In genomic region chr8:69902163-69903062, GRCm38 (mm10) we compare ENCODE assay signal across 8 mouse cellular contexts. TPM values are rescaled to one million over a fixed set of nuclear protein-coding genes. Genes with fewer than 3 reads are reported as not detected.
DNase-seq lines count a peak whose midpoint lies in the region; ATAC-seq and TF ChIP-seq lines count a peak whose summit lies in the region.

Tssk6 (plus strand) TSS chr8:69902184.
Ndufa13 (minus strand) TSS chr8:69902558.
Yjefn3 (minus strand) TSS chr8:69902712.

- no peaks in the 10 kb centered on the region for H3K36me3 ChIP-seq in spleen, adult 2 months (ENCODE audit: control insufficient read depth, insufficient read depth, low read length)
- H3K36me3 ChIP-seq in intestine, postnatal 0 days (ENCODE audit: control insufficient read depth, insufficient read depth), result peaks cover 7% of the 10 kb centered on the region; the same call in 1 of the 2 replicates
- H3K36me3 ChIP-seq in liver, adult 2 months (ENCODE audit: control insufficient read depth, insufficient read depth, low read length), result no peaks in the 10 kb centered on the region

- peak within 1 kb of the TSS; percentile 79 for H3K4me3 ChIP-seq in spleen, adult 2 months (ENCODE audit: extremely low read depth, insufficient read depth, insufficient read length)
- peak within 1 kb of the TSS; percentile 89 for H3K4me3 ChIP-seq in cerebellum, adult 2 months (replicated peaks; ENCODE audit: insufficient read depth, low read depth, low read length)
- H3K4me3 ChIP-seq in intestine, postnatal 0 days (ENCODE audit: low read depth, low read length), result peak within 1 kb of the TSS; percentile 75
- peak within 1 kb of the TSS; percentile 93 for H3K4me3 ChIP-seq in liver, adult 2 months (ENCODE audit: insufficient read depth, low read depth, low read length)

- TF ChIP-seq CTCF in spleen, adult 2 months (IDR thresholded peaks at IDR 0.05; ENCODE audit: extremely low read depth, insufficient read depth, insufficient read length, insufficient replicate concordance), result no peak
- TF ChIP-seq CTCF in cerebellum, adult 2 months (IDR thresholded peaks at IDR 0.05; ENCODE audit: borderline replicate concordance, insufficient read depth, low read depth, low read length), result no peak
- peak; percentile 39; the same call in 1 of the 2 replicates for TF ChIP-seq CTCF in intestine, postnatal 0 days (IDR thresholded peaks at IDR 0.05; ENCODE audit: low read depth)
- 0 out of 2 replicates have a peak, but pooled peaks have one; percentile 1 for TF ChIP-seq CTCF in liver, adult 2 months (IDR thresholded peaks at IDR 0.05; ENCODE audit: low read depth, low read length)

- H3K9ac ChIP-seq in intestine, postnatal 0 days (ENCODE audit: low read depth, low read length), result peak within 1 kb of the TSS; percentile 67
- H3K9ac ChIP-seq in liver, adult 2 months (ENCODE audit: low read depth, low read length), result peak within 1 kb of the TSS; percentile 86

- H3K4me2 ChIP-seq in intestine, postnatal 0 days (replicated peaks; ENCODE audit: low read depth), result peak within 1 kb of the TSS; percentile 82

- no peaks in the 10 kb centered on the region for H3K27me3 ChIP-seq in spleen, adult 2 months (ENCODE audit: control insufficient read depth, insufficient read depth, low read length)
- no peaks in the 10 kb centered on the region for H3K27me3 ChIP-seq in cerebellum, adult 2 months (ENCODE audit: control insufficient read depth, insufficient read depth, low read length)
- no peaks in the 10 kb centered on the region for H3K27me3 ChIP-seq in intestine, postnatal 0 days (replicated peaks; ENCODE audit: control insufficient read depth, insufficient read depth, low read length)
- H3K27me3 ChIP-seq in liver, adult 2 months (ENCODE audit: control insufficient read depth, insufficient read depth, low read length), result no peaks in the 10 kb centered on the region

- peak in 1 of 2 experiments; percentile 24 for DNase-seq in spleen, adult 2 months (ENCODE audit: low read depth in 1 of 2, low spot score in 2 of 2)
- no peak for DNase-seq in spleen, adult 12 weeks (ENCODE audit: low spot score)
- peak; percentile 59 to 64 for DNase-seq in cerebellum, adult 2 months
- DNase-seq in gastrocnemius, postnatal 14 days, result peak; percentile 38
- DNase-seq in liver, adult 2 months (ENCODE audit: extremely low read depth, low read depth, low spot score), result no peak
- DNase-seq in natural killer cell, adult 2 months (ENCODE audit: low spot score in 2 of 2), result peak; percentile 83 to 87
- DNase-seq in thymus, postnatal 36 days, result peak; percentile 58 to 69

- peaks cover 13% of the 10 kb centered on the region for H3K79me2 ChIP-seq in liver, adult 2 months (ENCODE audit: control insufficient read depth, insufficient read depth, low read length)

- H3K27ac ChIP-seq in spleen, adult 2 months (ENCODE audit: insufficient read depth, low read length), result peak within 1 kb of the TSS; percentile 90
- H3K27ac ChIP-seq in cerebellum, adult 2 months (ENCODE audit: insufficient read depth, low read length), result peak within 1 kb of the TSS; percentile 88
- H3K27ac ChIP-seq in intestine, postnatal 0 days (ENCODE audit: low read depth, low read length), result peak within 1 kb of the TSS; percentile 79
- H3K27ac ChIP-seq in liver, adult 2 months (replicated peaks; ENCODE audit: insufficient read depth, low read depth, low read length), result peak within 1 kb of the TSS; percentile 89

- no peak for TF ChIP-seq POLR2A in spleen, adult 2 months (IDR thresholded peaks at IDR 0.05; ENCODE audit: low read depth, low read length)
- no peak for TF ChIP-seq POLR2A in cerebellum, adult 2 months (IDR thresholded peaks at IDR 0.05; ENCODE audit: borderline replicate concordance, insufficient read depth, low read length)
- no peak for TF ChIP-seq POLR2A in liver, adult 2 months (IDR thresholded peaks at IDR 0.05; ENCODE audit: extremely low read depth, insufficient read depth, low read length)

- WGBS in spleen, adult 2 months, result 4% methylated on average over 89 of the region's 89 CpGs
- WGBS in cerebellum, adult 2 months, result 2% methylated on average over 89 of the region's 89 CpGs
- 5% methylated on average over 89 of the region's 89 CpGs for WGBS in intestine, postnatal 0 days
- 10% methylated on average over 89 of the region's 89 CpGs for WGBS in liver, adult 2 months

- no peaks in the 10 kb centered on the region for H3K9me3 ChIP-seq in intestine, postnatal 0 days (ENCODE audit: control insufficient read depth)

- H3K4me1 ChIP-seq in spleen, adult 2 months (ENCODE audit: control insufficient read depth, insufficient read depth, insufficient read length), result peaks cover 11% of the 10 kb centered on the region
- peaks cover 13% of the 10 kb centered on the region for H3K4me1 ChIP-seq in cerebellum, adult 2 months (ENCODE audit: control insufficient read depth, insufficient read depth, low read length)
- H3K4me1 ChIP-seq in intestine, postnatal 0 days (replicated peaks; ENCODE audit: control insufficient read depth, insufficient read depth, low read length), result peaks cover 3% of the 10 kb centered on the region; the same call in 1 of the 2 replicates
- peaks cover 18% of the 10 kb centered on the region for H3K4me1 ChIP-seq in liver, adult 2 months (ENCODE audit: control insufficient read depth, insufficient read depth, low read length)

- intact Hi-C loops in gastrocnemius, postnatal 14 days (cut with DNase I; ENCODE audit: low total_unique reads), result no loop called here

- peak; percentile 32 for ATAC-seq in intestine, postnatal 0 days

RNA-seq across cellular contexts. Expression of gene Tssk6, which starts in this region (rescaled TPM):
- 1.0 TPM in 2 replicates for polyA plus RNA-seq in spleen, adult 2 months (2012; rRNA removed)
- polyA plus RNA-seq in cerebellum, adult 2 months (2012; rRNA removed), result 0.22 and 0.29 TPM in 2 replicates
- total RNA-seq in gastrocnemius, postnatal 14 days (2021), result under 1 TPM in 1 of 2 experiments, not detected in 1; 0.31 TPM
- polyA plus RNA-seq in intestine, postnatal 0 days (2015; fragmentation: Nextera tagmentation; extraction: Ambion mirVana), result 1.2 and 2.3 TPM in 2 replicates
- not detected in 2 replicates for total RNA-seq in liver, adult 2 months (2014; rRNA removed)
- polyA plus RNA-seq in liver, adult 2 months (2012; rRNA removed), result 0.09 TPM in 1 of 2 replicates, not detected in the other

RNA-seq across cellular contexts. Expression of gene Ndufa13, which starts in this region (rescaled TPM):
- polyA plus RNA-seq in spleen, adult 2 months (2012; rRNA removed), result 53.8 and 76.3 TPM in 2 replicates
- polyA plus RNA-seq in cerebellum, adult 2 months (2012; rRNA removed), result 221 and 239 TPM in 2 replicates
- 100 to 1,000 TPM; 265 to 294 TPM for total RNA-seq in gastrocnemius, postnatal 14 days (2021)
- polyA plus RNA-seq in intestine, postnatal 0 days (2015; fragmentation: Nextera tagmentation; extraction: Ambion mirVana), result 310 and 317 TPM in 2 replicates
- total RNA-seq in liver, adult 2 months (2014; rRNA removed), result 132 and 141 TPM in 2 replicates
- polyA plus RNA-seq in liver, adult 2 months (2012; rRNA removed), result 206 and 221 TPM in 2 replicates

RNA-seq across cellular contexts. Expression of gene Yjefn3, which starts in this region (rescaled TPM):
- 1.5 and 1.9 TPM in 2 replicates for polyA plus RNA-seq in spleen, adult 2 months (2012; rRNA removed)
- polyA plus RNA-seq in cerebellum, adult 2 months (2012; rRNA removed), result 15.4 and 16.8 TPM in 2 replicates
- 10 to 100 TPM in 1 of 2 experiments, 1 to 10 TPM in 1; 7.8 to 10.2 TPM for total RNA-seq in gastrocnemius, postnatal 14 days (2021)
- polyA plus RNA-seq in intestine, postnatal 0 days (2015; fragmentation: Nextera tagmentation; extraction: Ambion mirVana), result 2.1 and 2.2 TPM in 2 replicates
- 0.20 and 0.83 TPM in 2 replicates for total RNA-seq in liver, adult 2 months (2014; rRNA removed)
- 1.4 and 2.0 TPM in 2 replicates for polyA plus RNA-seq in liver, adult 2 months (2012; rRNA removed)

Comparison
In these comparisons a context has a peak if more than half of its experiments do, and no peak if none do; other contexts are left out.
1. DNase-seq: peak in cerebellum, adult 2 months (2 of 2), gastrocnemius, postnatal 14 days (single experiment), natural killer cell, adult 2 months (2 of 2) and thymus, postnatal 36 days (2 of 2); none in spleen, adult 12 weeks (single experiment) and liver, adult 2 months (single experiment).
2. CTCF ChIP-seq: peak in intestine, postnatal 0 days (single experiment) and liver, adult 2 months (single experiment); none in spleen, adult 2 months (single experiment) and cerebellum, adult 2 months (single experiment).
3. Peak in every context shown above with its lines, with median percentiles within 50 percentile points of each other: H3K27ac ChIP-seq and H3K4me3 ChIP-seq.